Mouse (Mus musculus): ENCODE measurements around the gene Gstp3.
"Not testable (repeated sequence)": the region's sequence is repeated elsewhere in the genome, so short reads cannot be mapped to it uniquely, and the experiment has no call there.

The Gstp3 gene

GRCm38 (mm10) chr19:4037788-4038232, 21.6 kb downstream of the Gstp3 start, which contains the start of gene Gstp1:
Gstp1 (minus strand) TSS chr19:4037985.
- peak; percentile 90 for DNase-seq (ENCODE audit: low read depth)

GRCm38 (mm10) chr19:4037154-4037787, 22.1 kb downstream of the Gstp3 start:
- DNase-seq (ENCODE audit: low read depth) = not testable (repeated sequence)

GRCm38 (mm10) chr19:4036327-4037045, 22.9 kb downstream of the Gstp3 start:
- no peak for DNase-seq (ENCODE audit: low read depth)

- DNase-seq (ENCODE audit: low read depth) = no peak
Measured at GRCm38 (mm10) chr19:4033742-4034141, 25.6 kb downstream of the Gstp3 start.

- no peak for DNase-seq (ENCODE audit: low read depth)
Measured at GRCm38 (mm10) chr19:4033298-4033697, 26.1 kb downstream of the Gstp3 start.

GRCm38 (mm10) chr19:4032668-4033067, 26.7 kb downstream of the Gstp3 start:
- no peak for DNase-seq (ENCODE audit: low read depth)

GRCm38 (mm10) chr19:4027576-4027975, 31.8 kb downstream of the Gstp3 start:
- no peak for DNase-seq (ENCODE audit: low read depth)

GRCm38 (mm10) chr19:4023185-4023584, 36.2 kb downstream of the Gstp3 start:
- DNase-seq (ENCODE audit: low read depth) = no peak

- DNase-seq (ENCODE audit: low read depth) = peak; percentile 88
Measured at GRCm38 (mm10) chr19:4018743-4019583, 40.4 kb downstream of the Gstp3 start.

- DNase-seq (ENCODE audit: low read depth) = no peak
Measured at GRCm38 (mm10) chr19:4017921-4018587, 41.3 kb downstream of the Gstp3 start.

- no peak for DNase-seq (ENCODE audit: low read depth)
Measured at GRCm38 (mm10) chr19:4015635-4016034, 43.7 kb downstream of the Gstp3 start.

GRCm38 (mm10) chr19:4014802-4015201, 44.6 kb downstream of the Gstp3 start:
- DNase-seq (ENCODE audit: low read depth) = no peak

GRCm38 (mm10) chr19:4013066-4013465, 46.3 kb downstream of the Gstp3 start:
- DNase-seq (ENCODE audit: low read depth) = no peak

- DNase-seq (ENCODE audit: low read depth) = peak; percentile 99
Measured at GRCm38 (mm10) chr19:4012432-4013022, 46.8 kb downstream of the Gstp3 start, which contains the start of gene Ndufv1. Ndufv1 (minus strand) TSS chr19:4012806.

- DNase-seq (ENCODE audit: low read depth) = no peak
Measured at GRCm38 (mm10) chr19:4011086-4011485, 48.3 kb downstream of the Gstp3 start.

Data from 416B (cell line).